Mouse (Mus musculus) ES-E14 (cell line): ENCODE measurements around the gene Tmco3.

Source experiments
- CHD2 ChIP-seq: IDR thresholded peaks from 2 replicates; pipeline ENCODE4 v1.6.1; 2014; ENCODE audit warnings: mild to moderate bottlenecking, low read depth, low read length, inconsistent platforms
- MAFK ChIP-seq: IDR thresholded peaks from 2 replicates; pipeline ENCODE4 v1.6.1; 2014; ENCODE audit warnings: mild to moderate bottlenecking, low read depth, low read length, inconsistent platforms; ENCODE audit not compliant: insufficient read depth
- ZNF384 ChIP-seq: IDR thresholded peaks from 2 replicates; pipeline ENCODE4 v1.6.1; 2012; ENCODE audit warnings: low read depth, low read length, inconsistent platforms

DNA sequence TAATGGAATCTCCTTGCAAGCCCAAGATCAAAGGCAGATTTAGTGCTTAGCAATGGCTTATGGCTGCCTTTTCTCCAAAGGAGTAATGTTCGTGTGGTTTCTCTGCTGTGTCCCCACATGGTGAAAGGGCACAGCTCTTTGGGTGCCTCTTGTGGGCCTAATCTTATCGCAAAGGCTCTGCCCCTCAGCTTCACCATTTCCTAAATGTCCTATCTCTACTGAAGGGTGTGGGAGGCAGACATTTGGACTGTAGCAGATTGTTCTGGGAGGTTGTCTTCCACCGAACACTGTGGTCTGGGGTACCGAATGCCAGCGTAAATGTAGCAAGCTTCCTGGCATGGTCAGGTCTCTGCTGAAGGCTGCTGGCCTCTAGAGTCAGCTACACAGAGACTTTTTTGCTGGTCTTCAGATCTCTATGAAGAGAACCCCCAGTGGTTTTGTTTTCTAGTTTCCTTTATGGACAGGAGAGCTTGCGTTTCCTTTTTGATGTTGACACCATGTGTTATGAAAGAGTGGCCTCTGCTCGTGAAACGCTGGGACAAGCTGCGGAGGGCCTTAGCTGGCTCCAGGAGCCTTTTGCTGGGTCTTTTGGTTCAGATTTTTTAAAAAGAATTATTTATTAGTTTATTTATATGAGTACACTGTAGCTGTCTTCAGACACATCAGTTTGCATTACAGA lies 65.3 kb downstream of the Tmco3 start:
- TF ChIP-seq CHD2: no peak
- no peak for TF ChIP-seq MAFK
- no peak for TF ChIP-seq ZNF384
